Mouse (Mus musculus): ENCODE measurements around the gene Creg2. TPM values are rescaled to one million over a fixed set of nuclear protein-coding genes. Genes with fewer than 3 reads are reported as not detected.
A peak's percentile ranks its signal among the peaks of the same experiment; 100 is the strongest.
"Not testable (repeated sequence)": the region's sequence is repeated elsewhere in the genome, so short reads cannot be mapped to it uniquely, and the experiment has no call there.

Gene Creg2
- polyA plus RNA-seq, 1 experiment from 2014 or later, result 9.3 TPM

GRCm38 (mm10) chr1:39676221-39676876 lies 25.1 kb upstream of the Creg2 start:
- no peaks in the 10 kb centered on the region for H3K4me1 ChIP-seq
- no peak overlapping the region for H3K9ac ChIP-seq

GRCm38 (mm10) chr1:39672362-39673105 lies 21.3 kb upstream of the Creg2 start:
- Histone ChIP-seq H3K36me3 (replicated peaks) (no peaks in the 10 kb centered on the region), H3K27me3 (replicated peaks) (no peaks in the 10 kb centered on the region), H3K9ac (no peak overlapping the region), H3K27ac (no peak overlapping the region), H3K4me2 (no peak overlapping the region), H3K9me3 (no peaks in the 10 kb centered on the region), H3K4me3 (no peak overlapping the region), H3K4me1 (no peaks in the 10 kb centered on the region)
- no peak for ATAC-seq (replicated peaks)
- WGBS, result 73% methylated on average over 9 of the region's 9 CpGs

More at GRCm38 (mm10) chr1:39676221-39676876, 25.1 kb upstream of the Creg2 start:
- no peak overlapping the region for H3K4me3 ChIP-seq
- no peaks in the 10 kb centered on the region for H3K27me3 ChIP-seq (replicated peaks)
- H3K36me3 ChIP-seq (replicated peaks), result no peaks in the 10 kb centered on the region
- no peaks in the 10 kb centered on the region for H3K9me3 ChIP-seq
- no peak overlapping the region for H3K4me2 ChIP-seq
- no peak for ATAC-seq (replicated peaks)
- H3K27ac ChIP-seq, result no peak overlapping the region
- 95% methylated on average over 5 of the region's 5 CpGs for WGBS

GRCm38 (mm10) chr1:39670211-39670935 lies 19.1 kb upstream of the Creg2 start:
- ATAC-seq (replicated peaks), result no peak
- 92% methylated on average over 17 of the region's 17 CpGs for WGBS

GRCm38 (mm10) chr1:39666751-39667252 lies 15.5 kb upstream of the Creg2 start:
- WGBS, result 67% methylated on average over 12 of the region's 12 CpGs
- no peak for ATAC-seq (replicated peaks)

More at GRCm38 (mm10) chr1:39670211-39670935, 19.1 kb upstream of the Creg2 start:
- H3K36me3 ChIP-seq (replicated peaks), result no peaks in the 10 kb centered on the region
- H3K9ac ChIP-seq, result no peak overlapping the region
- no peaks in the 10 kb centered on the region for H3K9me3 ChIP-seq
- H3K27me3 ChIP-seq (replicated peaks), result no peaks in the 10 kb centered on the region
- no peak overlapping the region for H3K27ac ChIP-seq
- no peak overlapping the region for H3K4me3 ChIP-seq
- no peaks in the 10 kb centered on the region for H3K4me1 ChIP-seq
- H3K4me2 ChIP-seq, result no peak overlapping the region

GRCm38 (mm10) chr1:39664039-39664625 lies 12.9 kb upstream of the Creg2 start:
- H3K27ac ChIP-seq, result no peak overlapping the region
- 85% methylated on average over 7 of the region's 7 CpGs for WGBS
- H3K36me3 ChIP-seq (replicated peaks), result no peaks in the 10 kb centered on the region
- peaks cover 7% of the 10 kb centered on the region; the same call in 1 of the 2 replicates for H3K4me1 ChIP-seq
- H3K27me3 ChIP-seq (replicated peaks), result no peaks in the 10 kb centered on the region
- no peak for ATAC-seq (replicated peaks)
- H3K9ac ChIP-seq, result no peak overlapping the region
- no peaks in the 10 kb centered on the region for H3K9me3 ChIP-seq
- H3K4me3 ChIP-seq, result no peak overlapping the region
- H3K4me2 ChIP-seq, result no peak overlapping the region

More at GRCm38 (mm10) chr1:39666751-39667252, 15.5 kb upstream of the Creg2 start:
- Histone ChIP-seq H3K4me3 (no peak overlapping the region), H3K27ac (no peak overlapping the region), H3K4me2 (no peak overlapping the region), H3K9ac (no peak overlapping the region), H3K9me3 (no peaks in the 10 kb centered on the region), H3K27me3 (replicated peaks) (no peaks in the 10 kb centered on the region), H3K4me1 (peaks cover 7% of the 10 kb centered on the region; the same call in 1 of the 2 replicates), H3K36me3 (replicated peaks) (no peaks in the 10 kb centered on the region)

- ATAC-seq (replicated peaks), result no peak; the same call in 1 of the 2 replicates
Measured at GRCm38 (mm10) chr1:39663050-39663449, 11.8 kb upstream of the Creg2 start.

GRCm38 (mm10) chr1:39656976-39657529 lies 5.8 kb upstream of the Creg2 start:
- WGBS, result 86% methylated on average over 6 of the region's 6 CpGs
- H3K4me2 ChIP-seq, result no peak overlapping the region
- H3K9me3 ChIP-seq, result no peaks in the 10 kb centered on the region
- 0 out of 2 replicates have a peak, but pooled peaks cover 5% of the 10 kb centered on the region for H3K27me3 ChIP-seq (replicated peaks)
- H3K36me3 ChIP-seq (replicated peaks), result no peaks in the 10 kb centered on the region
- no peak for ATAC-seq (replicated peaks)
- no peak overlapping the region for H3K27ac ChIP-seq
- no peak overlapping the region for H3K9ac ChIP-seq
- H3K4me1 ChIP-seq, result no peaks in the 10 kb centered on the region
- no peak overlapping the region for H3K4me3 ChIP-seq

More at GRCm38 (mm10) chr1:39663050-39663449, 11.8 kb upstream of the Creg2 start:
- no peak overlapping the region for H3K4me2 ChIP-seq
- H3K36me3 ChIP-seq (replicated peaks), result no peaks in the 10 kb centered on the region
- WGBS, result 59% methylated on average over 4 of the region's 4 CpGs
- no peaks in the 10 kb centered on the region for H3K27me3 ChIP-seq (replicated peaks)
- no peaks in the 10 kb centered on the region for H3K9me3 ChIP-seq
- H3K27ac ChIP-seq, result no peak overlapping the region
- H3K4me3 ChIP-seq, result no peak overlapping the region
- H3K9ac ChIP-seq, result no peak overlapping the region
- H3K4me1 ChIP-seq, result peaks cover 7% of the 10 kb centered on the region; the same call in 1 of the 2 replicates

- ATAC-seq (replicated peaks); H3K4me2 ChIP-seq; H3K4me3 ChIP-seq; H3K27ac ChIP-seq; H3K9ac ChIP-seq; H3K36me3 ChIP-seq (replicated peaks); H3K9me3 ChIP-seq; H3K27me3 ChIP-seq (replicated peaks): not testable (repeated sequence)
- peaks cover 11% of the 10 kb centered on the region; the same call in 1 of the 2 replicates for H3K4me1 ChIP-seq
- WGBS, result 88% methylated on average over 18 of the region's 18 CpGs
Measured at GRCm38 (mm10) chr1:39654901-39655300, 3.6 kb upstream of the Creg2 start.

GRCm38 (mm10) chr1:39653028-39653427 lies 1.8 kb upstream of the Creg2 start:
- H3K4me3 ChIP-seq, result no peak overlapping the region
- H3K4me1 ChIP-seq, result peaks cover 11% of the 10 kb centered on the region; the same call in 1 of the 2 replicates
- H3K36me3 ChIP-seq (replicated peaks), result no peaks in the 10 kb centered on the region
- H3K4me2 ChIP-seq, result no peak overlapping the region
- peaks cover 9% of the 10 kb centered on the region; the same call in 1 of the 2 replicates for H3K27me3 ChIP-seq (replicated peaks)
- H3K9ac ChIP-seq, result no peak overlapping the region
- WGBS, result 87% methylated on average over 4 of the region's 4 CpGs
- H3K9me3 ChIP-seq, result no peaks in the 10 kb centered on the region
- ATAC-seq (replicated peaks), result no peak
- no peak overlapping the region for H3K27ac ChIP-seq

GRCm38 (mm10) chr1:39650435-39651240 lies 636 bp downstream of the Creg2 start:
- ATAC-seq (replicated peaks), result peak; percentile 86
- H3K4me2 ChIP-seq, result peak overlapping the region; percentile 93
- peaks cover 19% of the 10 kb centered on the region for H3K4me1 ChIP-seq
- WGBS, result 2% methylated on average over 73 of the region's 73 CpGs
- H3K9me3 ChIP-seq, result no peaks in the 10 kb centered on the region
- peak overlapping the region; percentile 75 for H3K27ac ChIP-seq
- H3K9ac ChIP-seq, result peak overlapping the region; percentile 60
- peaks cover 9% of the 10 kb centered on the region; the same call in 1 of the 2 replicates for H3K27me3 ChIP-seq (replicated peaks)
- no peaks in the 10 kb centered on the region for H3K36me3 ChIP-seq (replicated peaks)
- H3K4me3 ChIP-seq, result peak overlapping the region; percentile 58

All from midbrain, embryonic 15.5 days (tissue).